Mouse (Mus musculus) lung, adult 18-20 months (tissue): ENCODE data around the gene Sulf2.

Experiments
- DNase-seq, 2 experiments: peaks; one replicate each; pipeline ENCODE4 v3.0.0; 2022; ENCODE audit warnings: mixed read lengths in 2 of 2

The Sulf2 gene

GRCm38 (mm10) chr2:166148672-166149332 is 6.7 kb downstream of the Sulf2 start:
- no peak for DNase-seq

- peak; percentile 32 to 46 for DNase-seq
Measured at GRCm38 (mm10) chr2:166147930-166148651, 7.4 kb downstream of the Sulf2 start.

- DNase-seq = no peak
Measured at GRCm38 (mm10) chr2:166146446-166146845, 9.0 kb downstream of the Sulf2 start.

- DNase-seq = peak; percentile 69 to 79
Measured at GRCm38 (mm10) chr2:166145031-166145430, 10.4 kb downstream of the Sulf2 start.

- DNase-seq = no peak
Measured at GRCm38 (mm10) chr2:166143871-166144270, 11.6 kb downstream of the Sulf2 start.

- DNase-seq = peak; percentile 55 to 71
Measured at GRCm38 (mm10) chr2:166142561-166143112, 12.8 kb downstream of the Sulf2 start.

- DNase-seq = no peak
Measured at GRCm38 (mm10) chr2:166141910-166142309, 13.6 kb downstream of the Sulf2 start.

- DNase-seq = no peak
Measured at GRCm38 (mm10) chr2:166141039-166141438, 14.4 kb downstream of the Sulf2 start.

- peak; percentile 73 to 78 for DNase-seq
Measured at GRCm38 (mm10) chr2:166140427-166140826, 15.0 kb downstream of the Sulf2 start.

- DNase-seq = no peak
Measured at GRCm38 (mm10) chr2:166138308-166138707, 17.2 kb downstream of the Sulf2 start.

GRCm38 (mm10) chr2:166137467-166137866 is 18.0 kb downstream of the Sulf2 start:
- no peak for DNase-seq

- peak; percentile 49 to 60 for DNase-seq
Measured at GRCm38 (mm10) chr2:166135711-166136485, 19.6 kb downstream of the Sulf2 start.

- DNase-seq = no peak
Measured at GRCm38 (mm10) chr2:166128756-166129155, 26.7 kb downstream of the Sulf2 start.

- DNase-seq = no peak
Measured at GRCm38 (mm10) chr2:166128032-166128431, 27.4 kb downstream of the Sulf2 start.

- peak; percentile 52 to 58 for DNase-seq
Measured at GRCm38 (mm10) chr2:166126343-166126742, 29.1 kb downstream of the Sulf2 start.

- DNase-seq = peak in 1 of 2 experiments; percentile 41
Measured at GRCm38 (mm10) chr2:166125492-166126252, 29.8 kb downstream of the Sulf2 start.

GRCm38 (mm10) chr2:166125033-166125432 is 30.4 kb downstream of the Sulf2 start:
- no peak for DNase-seq

GRCm38 (mm10) chr2:166122781-166123180 is 32.7 kb downstream of the Sulf2 start:
- peak; percentile 26 to 53 for DNase-seq

GRCm38 (mm10) chr2:166121681-166122355 is 33.6 kb downstream of the Sulf2 start:
- no peak for DNase-seq

- no peak for DNase-seq
Measured at GRCm38 (mm10) chr2:166119992-166120391, 35.5 kb downstream of the Sulf2 start.

GRCm38 (mm10) chr2:166116704-166117103 is 38.8 kb downstream of the Sulf2 start:
- DNase-seq = no peak

GRCm38 (mm10) chr2:166116278-166116608 is 39.2 kb downstream of the Sulf2 start:
- DNase-seq = no peak
